Mouse (Mus musculus): ENCODE measurements around the gene Olfr67.
"Not testable (repeated sequence)": the region's sequence is repeated elsewhere in the genome, so short reads cannot be mapped to it uniquely, and the experiment has no call there.

GRCm38 (mm10) chr7:103767687-103768086 lies 23.9 kb downstream of the Olfr67 start:
- TF ChIP-seq POLR2A (IDR thresholded peaks at IDR 0.05; ENCODE audit: insufficient read depth, low read length); CTCF (IDR thresholded peaks at IDR 0.05; ENCODE audit: low read depth, low read length); EP300 (IDR thresholded peaks at IDR 0.05; ENCODE audit: insufficient read depth, low read depth, low read length): not testable (repeated sequence)
